Mouse (Mus musculus) myocyte (in vitro differentiated cells): ENCODE data around the gene Hadhb. TPM values are rescaled to one million over a fixed set of nuclear protein-coding genes. Genes with fewer than 3 reads are reported as not detected.

ENCODE experiments used
- H3K27me3 ChIP-seq: one replicate; pipeline ENCODE4 v1.6.1; 2011; ENCODE audit not compliant: control insufficient read depth, insufficient read depth, insufficient read length
- H3K36me3 ChIP-seq: one replicate; pipeline ENCODE4 v1.6.1; 2011; ENCODE audit not compliant: control insufficient read depth, insufficient read depth
- H3K4me2 ChIP-seq: one replicate; pipeline ENCODE4 v1.6.1; 2011; ENCODE audit warnings: low read depth, control low read depth
- H3K4me3 ChIP-seq: one replicate; pipeline ENCODE4 v1.5.1; 2011; ENCODE audit warnings: mild to moderate bottlenecking, control low read depth, moderate library complexity
- H3K79me2 ChIP-seq: one replicate; pipeline ENCODE4 v1.6.1; 2011; ENCODE audit not compliant: control insufficient read depth, insufficient read depth
- H3ac ChIP-seq: one replicate; pipeline ENCODE4 v1.6.1; 2011; ENCODE audit not compliant: control insufficient read depth, insufficient read length
- CEBPB ChIP-seq: IDR thresholded peaks from 2 replicates; pipeline ENCODE4 v1.6.1; 2011; ENCODE audit warnings: mild to moderate bottlenecking, moderate library complexity; ENCODE audit not compliant: poor library complexity, insufficient read depth, severe bottlenecking
- E2F4 ChIP-seq: IDR thresholded peaks from one replicate; pipeline ENCODE4 v1.6.1; 2011; ENCODE audit warnings: mild to moderate bottlenecking, control low read depth, moderate library complexity; ENCODE audit not compliant: insufficient read depth
- MAX ChIP-seq: IDR thresholded peaks from one replicate; pipeline ENCODE4 v1.6.1; 2011; ENCODE audit warnings: low read depth, mild to moderate bottlenecking, control low read depth
- MYOD1 ChIP-seq, 3 experiments: IDR thresholded peaks; one replicate each; pipeline ENCODE4 v1.6.1; 2011; ENCODE audit warnings: control low read depth in 2 of 3, low read depth in 2 of 3, mild to moderate bottlenecking in 2 of 3, moderate library complexity in 1 of 3; ENCODE audit not compliant: insufficient read length in 2 of 3, control insufficient read depth in 1 of 3
- MYOG ChIP-seq, 3 experiments: IDR thresholded peaks; one replicate each; pipeline ENCODE4 v1.6.1; 2011; ENCODE audit warnings: control low read depth in 2 of 3, low read depth in 2 of 3, mild to moderate bottlenecking in 2 of 3; ENCODE audit not compliant: insufficient read length in 2 of 3, control insufficient read depth in 1 of 3, insufficient read depth in 1 of 3
- POLR2A ChIP-seq: IDR thresholded peaks from one replicate; pipeline ENCODE4 v1.6.1; 2011; ENCODE audit warnings: low read depth, mild to moderate bottlenecking, control low read depth, moderate library complexity; ENCODE audit not compliant: insufficient read length
- POLR2AphosphoS2 ChIP-seq: IDR thresholded peaks from one replicate; pipeline ENCODE4 v1.6.1; 2011; ENCODE audit warnings: low read depth, control low read depth; ENCODE audit not compliant: insufficient read length
- REST ChIP-seq: IDR thresholded peaks from one replicate; pipeline ENCODE4 v1.6.1; 2011; ENCODE audit warnings: mild to moderate bottlenecking, control low read depth, moderate library complexity; ENCODE audit not compliant: insufficient read depth, insufficient read length
- SRF ChIP-seq: IDR thresholded peaks from one replicate; pipeline ENCODE4 v1.6.1; 2011; ENCODE audit warnings: low read depth; ENCODE audit not compliant: control insufficient read depth, insufficient read length
- TCF12 ChIP-seq: IDR thresholded peaks from one replicate; pipeline ENCODE4 v1.6.1; 2011; ENCODE audit warnings: mild to moderate bottlenecking, control low read depth; ENCODE audit not compliant: poor library complexity, insufficient read depth, severe bottlenecking
- TCF3 ChIP-seq: IDR thresholded peaks from one replicate; pipeline ENCODE4 v1.6.1; 2011; ENCODE audit warnings: low read depth, control low read depth; ENCODE audit not compliant: insufficient read length
- USF1 ChIP-seq: IDR thresholded peaks from one replicate; pipeline ENCODE4 v1.6.1; 2011; ENCODE audit warnings: low read depth, mild to moderate bottlenecking, control low read depth, moderate library complexity
- polyA plus RNA-seq: library from polyadenylated mRNA; unstranded; fragments of >200 nt; fragmentation: generic; extraction: Trizol; gene quantifications from one replicate; pipeline ENCODE4 v1.2.1, GENCODE M21; 2012; ENCODE audit warnings: missing spikeins

Gene Hadhb
- polyA plus RNA-seq, 1 experiment: 52.3 TPM

DNA sequence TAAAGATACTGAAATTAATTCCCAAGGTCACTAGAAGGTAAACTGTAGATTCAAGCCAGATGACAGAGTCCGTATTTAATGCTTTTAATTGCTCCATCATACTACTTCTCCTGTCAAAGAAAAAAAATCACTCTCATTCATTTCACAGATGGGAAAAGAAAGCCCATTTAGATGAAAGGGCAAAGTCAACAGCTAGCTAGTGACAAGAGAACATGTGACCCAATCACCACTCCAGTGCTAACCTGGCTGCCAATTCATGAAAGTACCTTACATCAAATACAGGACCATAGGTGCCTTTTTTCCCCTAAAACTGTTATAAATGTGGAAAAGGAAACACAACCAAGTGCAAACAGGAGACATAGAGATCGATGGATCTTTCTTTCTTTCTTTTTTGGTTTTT, 1.8 kb upstream of the Hadhb start:
- Histone ChIP-seq H3K4me2 (peak overlapping the region; percentile 78), H3K4me3 (no peak overlapping the region)

GRCm38 (mm10) chr5:30154013-30154412, 1.0 kb upstream of the Hadhb start:
- Histone ChIP-seq H3K4me3 (peak overlapping the region; percentile 97), H3K36me3 (no peaks in the 10 kb centered on the region), H3K79me2 (peaks cover 83% of the 10 kb centered on the region), H3K27me3 (no peaks in the 10 kb centered on the region), H3K4me2 (peak overlapping the region; percentile 78), H3ac (peak overlapping the region; percentile 88)
- TF ChIP-seq MYOG (IDR thresholded peaks at IDR 0.05; ENCODE audit: control insufficient read depth in 1 of 3, insufficient read depth in 1 of 3, insufficient read length in 2 of 3, low read depth in 2 of 3) (no peak), SRF (no peak)

More for the DNA sequence above, 1.8 kb upstream of the Hadhb start:
- H3ac ChIP-seq: no peak overlapping the region
- H3K27me3 ChIP-seq: no peaks in the 10 kb centered on the region
- peaks cover 82% of the 10 kb centered on the region for H3K79me2 ChIP-seq
- TF ChIP-seq REST: no peak
- TF ChIP-seq POLR2AphosphoS2: no peak
- TF ChIP-seq TCF12: no peak
- no peak for TF ChIP-seq USF1
- TF ChIP-seq TCF3: no peak
- no peak for TF ChIP-seq E2F4
- TF ChIP-seq POLR2A: no peak
- no peak for TF ChIP-seq MYOG (IDR thresholded peaks at IDR 0.05; ENCODE audit: control insufficient read depth in 1 of 3, insufficient read depth in 1 of 3, insufficient read length in 2 of 3, low read depth in 2 of 3)
- TF ChIP-seq MYOD1 (IDR thresholded peaks at IDR 0.05; ENCODE audit: control insufficient read depth in 1 of 3, insufficient read length in 2 of 3, low read depth in 2 of 3): no peak
- no peak for TF ChIP-seq CEBPB
- no peak for TF ChIP-seq SRF
- TF ChIP-seq MAX: no peak
- no peaks in the 10 kb centered on the region for H3K36me3 ChIP-seq

DNA sequence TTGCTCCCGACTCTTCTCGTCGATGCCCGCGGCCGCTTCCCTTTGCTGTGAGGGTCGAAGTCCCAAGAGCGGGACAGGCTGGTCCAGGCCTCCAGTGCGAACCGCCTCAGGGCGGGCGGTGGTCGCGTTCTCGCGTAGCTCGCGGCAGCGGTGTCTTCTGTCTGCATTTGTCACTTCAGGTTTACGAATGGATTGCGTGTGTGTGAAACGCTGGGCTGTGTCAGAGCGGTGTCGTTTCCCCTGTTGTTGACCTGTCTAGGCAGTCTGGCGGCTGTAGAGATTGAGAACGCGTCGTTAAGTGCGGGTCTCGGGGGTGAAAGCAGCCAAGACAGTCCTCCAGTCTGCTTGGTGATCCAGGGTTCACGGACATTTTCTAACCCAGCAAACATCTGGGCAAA, 346 bp downstream of the Hadhb start:
- Histone ChIP-seq H3K36me3 (no peaks in the 10 kb centered on the region), H3ac (peak overlapping the region; percentile 88), H3K4me2 (peak overlapping the region; percentile 80), H3K79me2 (peaks cover 84% of the 10 kb centered on the region), H3K27me3 (no peaks in the 10 kb centered on the region), H3K4me3 (peak overlapping the region; percentile 97)
- TF ChIP-seq E2F4 (no peak), REST (no peak), TCF12 (no peak), MYOG (IDR thresholded peaks at IDR 0.05; ENCODE audit: control insufficient read depth in 1 of 3, insufficient read depth in 1 of 3, insufficient read length in 2 of 3, low read depth in 2 of 3) (no peak), POLR2AphosphoS2 (no peak), MYOD1 (IDR thresholded peaks at IDR 0.05; ENCODE audit: control insufficient read depth in 1 of 3, insufficient read length in 2 of 3, low read depth in 2 of 3) (no peak), MAX (no peak), CEBPB (no peak), SRF (no peak), TCF3 (no peak), USF1 (no peak), POLR2A (no peak)

GRCm38 (mm10) chr5:30155821-30156629, 977 bp downstream of the Hadhb start:
- H3K79me2 ChIP-seq: peaks cover 84% of the 10 kb centered on the region
- H3ac ChIP-seq: peak overlapping the region; percentile 88
- H3K27me3 ChIP-seq: no peaks in the 10 kb centered on the region
- no peaks in the 10 kb centered on the region for H3K36me3 ChIP-seq
- H3K4me2 ChIP-seq: peak overlapping the region; percentile 80
- TF ChIP-seq TCF12: no peak
- no peak for TF ChIP-seq USF1
- no peak for TF ChIP-seq POLR2A
- no peak for TF ChIP-seq E2F4
- TF ChIP-seq POLR2AphosphoS2: no peak
- peak overlapping the region; percentile 97 for H3K4me3 ChIP-seq

GRCm38 (mm10) chr5:30159601-30160000, 4.6 kb downstream of the Hadhb start:
- Histone ChIP-seq H3ac (no peak overlapping the region), H3K27me3 (no peaks in the 10 kb centered on the region), H3K4me2 (no peak overlapping the region), H3K79me2 (peaks cover 58% of the 10 kb centered on the region), H3K4me3 (no peak overlapping the region), H3K36me3 (no peaks in the 10 kb centered on the region)
- no peak for TF ChIP-seq POLR2A
- no peak for TF ChIP-seq REST
- TF ChIP-seq TCF3: no peak
- no peak for TF ChIP-seq SRF
- TF ChIP-seq E2F4: no peak
- TF ChIP-seq MYOD1 (IDR thresholded peaks at IDR 0.05; ENCODE audit: control insufficient read depth in 1 of 3, insufficient read length in 2 of 3, low read depth in 2 of 3): no peak
- no peak for TF ChIP-seq POLR2AphosphoS2
- TF ChIP-seq MAX: no peak
- no peak for TF ChIP-seq CEBPB
- TF ChIP-seq TCF12: no peak
- TF ChIP-seq USF1: no peak
- no peak for TF ChIP-seq MYOG (IDR thresholded peaks at IDR 0.05; ENCODE audit: control insufficient read depth in 1 of 3, insufficient read depth in 1 of 3, insufficient read length in 2 of 3, low read depth in 2 of 3)
